Mouse (Mus musculus) embryonic fibroblast, embryonic 13.5 days (primary cell): Measurements from ENCODE around the gene Olfr732. TPM values are rescaled to one million over a fixed set of nuclear protein-coding genes. Genes with fewer than 3 reads are reported as not detected.

Source experiments
- H3K27ac ChIP-seq: 2 replicates; pipeline ENCODE4 v1.5.1; 2012; ENCODE audit warnings: low read length, control low read depth, inconsistent platforms; ENCODE audit not compliant: insufficient read depth
- H3K4me1 ChIP-seq: 2 replicates; pipeline ENCODE4 v1.6.1; 2011; ENCODE audit warnings: low read length; ENCODE audit not compliant: control insufficient read depth, insufficient read depth
- H3K4me3 ChIP-seq: 2 replicates; pipeline ENCODE4 v1.5.1; 2011; ENCODE audit warnings: mild to moderate bottlenecking, control low read depth, low read length; ENCODE audit not compliant: insufficient read depth
- CTCF ChIP-seq: IDR thresholded peaks from 2 replicates; pipeline ENCODE4 v1.5.1; 2011; ENCODE audit warnings: mild to moderate bottlenecking, control low read depth, low read length, moderate library complexity, borderline replicate concordance; ENCODE audit not compliant: insufficient read depth
- POLR2A ChIP-seq: IDR thresholded peaks from 2 replicates; pipeline ENCODE4 v1.6.1; 2011; ENCODE audit warnings: low read depth, mild to moderate bottlenecking, control low read depth, low read length, moderate library complexity
- polyA plus RNA-seq: library from polyadenylated mRNA; stranded (reverse); fragments of >200 nt; gene quantifications from 2 replicates; pipeline ENCODE4 v1.2.4, GENCODE M21; 2011; ENCODE audit warnings: low read depth; ENCODE audit not compliant: missing spikeins, insufficient read length

Gene Olfr732
- not detected in 2 replicates for polyA plus RNA-seq

DNA sequence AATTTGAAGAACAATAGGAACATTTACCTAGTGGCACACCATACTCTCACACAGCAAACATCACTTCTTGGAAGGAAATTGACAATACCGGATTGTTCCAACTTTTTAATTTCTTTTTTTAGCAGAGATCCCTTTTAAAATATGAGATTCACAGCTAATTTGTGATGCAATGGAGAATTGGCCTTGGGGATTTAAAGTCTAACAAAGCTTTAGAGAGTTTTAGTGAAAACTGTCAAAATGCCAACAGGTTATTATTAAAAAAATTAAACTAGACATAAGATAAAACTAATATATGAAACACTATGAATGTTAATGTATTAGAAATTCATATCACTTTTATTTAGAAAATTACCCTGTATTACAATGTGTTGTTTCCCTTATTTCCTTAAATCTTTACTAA lies at the start of gene Olfr732:
Gene Olfr732, minus strand, starts transcription at position 101 of the 400 bp plus-strand sequence.
- no peak within 1 kb of the TSS for H3K27ac ChIP-seq
- TF ChIP-seq POLR2A: no peak
- no peak for TF ChIP-seq CTCF
- H3K4me3 ChIP-seq: no peak within 1 kb of the TSS
- no peaks in the 10 kb centered on the region for H3K4me1 ChIP-seq

DNA sequence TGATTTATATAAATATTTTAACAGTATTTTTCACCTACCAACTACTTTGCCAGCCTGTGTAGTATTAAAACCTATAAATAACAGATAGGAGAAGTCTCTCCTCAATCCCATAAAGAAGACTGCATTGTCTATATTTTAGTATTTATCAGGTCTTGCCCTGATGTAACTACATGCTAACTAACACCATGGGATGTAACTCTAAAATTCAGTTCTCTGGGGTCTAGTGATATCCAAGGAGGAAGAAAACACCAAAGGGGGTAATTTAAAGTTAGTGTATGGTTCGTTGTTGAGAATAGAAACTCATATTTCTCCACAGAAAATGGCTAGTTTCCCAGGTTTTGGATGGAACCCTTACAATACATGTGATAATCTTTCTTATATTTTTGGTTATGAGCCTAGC lies 42.7 kb upstream of the Olfr732 start, which contains the start of gene Olfr734:
Gene Olfr734, minus strand, starts transcription at position 101 of the 400 bp plus-strand sequence.
- TF ChIP-seq POLR2A: no peak
- TF ChIP-seq CTCF: no peak
- Histone ChIP-seq H3K4me3 (no peak within 1 kb of the TSS), H3K4me1 (no peaks in the 10 kb centered on the region), H3K27ac (no peak within 1 kb of the TSS)

DNA sequence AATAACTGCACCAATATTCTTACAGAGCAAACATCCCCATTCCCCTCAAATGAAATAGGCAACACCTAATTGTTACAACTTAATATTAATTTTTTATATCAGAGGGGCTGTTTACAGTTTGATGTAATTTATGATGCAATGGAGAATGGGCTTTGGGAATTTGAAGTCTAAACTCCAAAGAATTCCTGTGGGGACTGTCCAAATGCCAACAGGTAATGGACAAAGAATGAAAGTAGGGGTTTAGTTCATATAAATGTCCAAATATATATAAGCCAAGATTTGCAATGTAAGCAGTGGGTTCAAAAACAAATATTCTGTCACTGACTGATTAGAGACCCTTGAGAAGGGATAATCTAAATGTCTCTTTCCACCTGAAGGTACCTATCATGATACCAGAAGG lies 17.4 kb upstream of the Olfr732 start, which contains the start of gene Olfr733:
Gene Olfr733, minus strand, starts transcription at position 101 of the 400 bp plus-strand sequence.
- no peaks in the 10 kb centered on the region for H3K4me1 ChIP-seq
- TF ChIP-seq CTCF (no peak), POLR2A (no peak)
- H3K27ac ChIP-seq: no peak within 1 kb of the TSS
- no peak within 1 kb of the TSS for H3K4me3 ChIP-seq

DNA sequence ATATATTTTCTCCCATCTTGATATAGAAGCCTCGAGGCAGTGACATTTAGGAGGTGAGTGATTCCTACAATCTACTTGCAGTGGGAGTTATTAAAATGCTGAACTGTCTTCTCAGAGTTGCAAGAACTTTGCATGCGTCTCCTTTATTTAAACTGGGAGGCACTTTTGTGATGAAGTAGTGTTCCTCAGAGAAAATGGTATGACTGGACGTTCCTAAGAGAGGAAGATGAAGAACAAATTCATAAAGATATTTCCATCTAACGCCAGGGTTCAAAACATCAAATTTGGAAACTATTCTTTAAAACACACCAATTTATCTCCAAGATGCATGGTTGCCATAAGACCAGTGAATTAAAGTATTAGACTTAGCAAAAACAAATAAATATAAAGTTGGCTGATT lies 42.2 kb downstream of the Olfr732 start, which contains the start of gene Olfr731:
Gene Olfr731, minus strand, starts transcription at position 101 of the 400 bp plus-strand sequence.
- no peak for TF ChIP-seq CTCF
- TF ChIP-seq POLR2A: no peak
- no peak within 1 kb of the TSS for H3K4me3 ChIP-seq
- no peaks in the 10 kb centered on the region for H3K4me1 ChIP-seq
- H3K27ac ChIP-seq: no peak within 1 kb of the TSS

Other genes starting within 250 kb of the Olfr732 start
- not detected in 2 replicates for gene Olfr725, start 243.8 kb downstream of the Olfr732 start, polyA plus RNA-seq
- not detected in 2 replicates for gene Olfr726, start 193.3 kb downstream of the Olfr732 start, polyA plus RNA-seq
- not detected in 2 replicates for gene Olfr727, start 161.0 kb downstream of the Olfr732 start, polyA plus RNA-seq
- not detected in 2 replicates for gene Olfr728, start 141.5 kb downstream of the Olfr732 start, polyA plus RNA-seq
- gene Olfr729, start 131.3 kb downstream of the Olfr732 start, polyA plus RNA-seq: 0.16 TPM in 1 of 2 replicates, not detected in the other
- gene Olfr730, start 96.0 kb downstream of the Olfr732 start, polyA plus RNA-seq: not detected in 2 replicates
- gene Olfr731, start 42.3 kb downstream of the Olfr732 start, polyA plus RNA-seq: not detected in 2 replicates
- not detected in 2 replicates for gene Olfr733, start 17.3 kb upstream of the Olfr732 start, polyA plus RNA-seq
- not detected in 2 replicates for gene Olfr734, start 42.6 kb upstream of the Olfr732 start, polyA plus RNA-seq
- not detected in 2 replicates for gene Olfr735, start 64.7 kb upstream of the Olfr732 start, polyA plus RNA-seq
- gene Tlr11, start 73.7 kb upstream of the Olfr732 start, polyA plus RNA-seq: not detected in 2 replicates
- not detected in 2 replicates for gene Olfr736, start 97.0 kb upstream of the Olfr732 start, polyA plus RNA-seq
- gene Olfr738, start 123.4 kb upstream of the Olfr732 start, polyA plus RNA-seq: not detected in 2 replicates
- gene Olfr739, start 134.4 kb upstream of the Olfr732 start, polyA plus RNA-seq: not detected in 2 replicates
- gene Olfr740, start 161.3 kb upstream of the Olfr732 start, polyA plus RNA-seq: not detected in 2 replicates
- gene Olfr741, start 188.5 kb upstream of the Olfr732 start, polyA plus RNA-seq: not detected in 2 replicates
- gene Olfr742, start 219.4 kb upstream of the Olfr732 start, polyA plus RNA-seq: not detected in 2 replicates
- gene Olfr743, start 237.6 kb upstream of the Olfr732 start, polyA plus RNA-seq: not detected in 2 replicates